In genomic region chr6:37046152-37046788, GRCm38 (mm10) we compare ENCODE assay signal across 8 mouse cellular contexts.
DNase-seq lines count a peak whose midpoint lies in the region.

No protein-coding gene starts in this region.

- intact Hi-C loops in gastrocnemius, postnatal 36 days (cut with DNase I) = no loop called here
- intact Hi-C loops in left cerebral cortex, postnatal 4 days (cut with DNase I) = loop anchor here (10.0 kb wide), 1 partner anchor 1661 kb away; no protein-coding TSS in a partner anchor

- peak; percentile 66 for DNase-seq in A20 (ENCODE audit: low read depth, low spot score)
- peak; percentile 89 for DNase-seq in adipocyte (ENCODE audit: low spot score)
- DNase-seq in embryo, embryonic 10 days (ENCODE audit: low spot score) = peak; percentile 89
- DNase-seq in gastrocnemius, postnatal 36 days = peak; percentile 23 to 24
- DNase-seq in kidney, adult 9 months = peak; percentile 75
- DNase-seq in left cerebral cortex, postnatal 4 days = peak; percentile 51
- DNase-seq in neural tube, embryonic 10.5 days (ENCODE audit: extremely low spot score, low spot score) = peak; percentile 66
- DNase-seq in thymus, postnatal 14 days = peak; percentile 16

Comparison
In these comparisons a context has a peak if more than half of its experiments do, and no peak if none do; other contexts are left out.
1. Peak in every context shown above with its lines: DNase-seq.
2. DNase-seq: peak in every context shown above with its lines; median percentile 89 in adipocyte; 89 in embryo, embryonic 10 days; 75 in kidney, adult 9 months; 66 in A20; 66 in neural tube, embryonic 10.5 days; 51 in left cerebral cortex, postnatal 4 days; 24 in gastrocnemius, postnatal 36 days; 16 in thymus, postnatal 14 days.